Mouse (Mus musculus): Measurements from ENCODE around the gene 4932438A13Rik. TPM values are rescaled to one million over a fixed set of nuclear protein-coding genes. Genes with fewer than 3 reads are reported as not detected.

The 4932438A13Rik gene
- total and polyA plus RNA-seq, 2 experiments from 2014 or later, result 62.5 to 66.6 TPM

GRCm38 (mm10) chr3:37063406-37063805 lies 200.5 kb downstream of the 4932438A13Rik start, which contains the start of gene Adad1:
Gene Adad1 (plus strand): TSS chr3:37063527.
- ATAC-seq (no peak), DNase-seq (no peak)
- TF ChIP-seq CTCF (IDR thresholded peaks at IDR 0.05; ENCODE audit: low read depth), result no peak
- Histone ChIP-seq H3K27ac (ENCODE audit: low read depth, low read length) (no peak within 1 kb of the TSS), H3K9me3 (ENCODE audit: low read length) (peaks cover 11% of the 10 kb centered on the region; the same call in 1 of the 2 replicates), H3K4me3 (ENCODE audit: low read depth, low read length) (no peak within 1 kb of the TSS), H3K27me3 (ENCODE audit: insufficient read depth, low read length) (no peaks in the 10 kb centered on the region), H3K36me3 (ENCODE audit: insufficient read depth) (no peaks in the 10 kb centered on the region), H3K4me1 (ENCODE audit: insufficient read depth) (no peaks in the 10 kb centered on the region), H3K9ac (no peak within 1 kb of the TSS), H3K4me2 (ENCODE audit: low read depth) (0 out of 2 replicates have a peak within 1 kb of the TSS, but pooled peaks have one; percentile 14)
- WGBS, result 66% methylated on average over 39 of the region's 39 CpGs

- Histone ChIP-seq H3K9me3 (ENCODE audit: low read length) (no peaks in the 10 kb centered on the region), H3K4me1 (ENCODE audit: insufficient read depth) (no peaks in the 10 kb centered on the region), H3K9ac (no peak overlapping the region), H3K4me2 (ENCODE audit: low read depth) (no peak overlapping the region), H3K27ac (ENCODE audit: low read depth, low read length) (no peak overlapping the region), H3K4me3 (ENCODE audit: low read depth, low read length) (no peak overlapping the region), H3K36me3 (ENCODE audit: insufficient read depth) (no peaks in the 10 kb centered on the region), H3K27me3 (ENCODE audit: insufficient read depth, low read length) (no peaks in the 10 kb centered on the region)
- 0 out of 2 replicates have a peak, but pooled peaks have one; percentile 31 for TF ChIP-seq CTCF (IDR thresholded peaks at IDR 0.05; ENCODE audit: low read depth)
- ATAC-seq (no peak), DNase-seq (no peak)
Observed at GRCm38 (mm10) chr3:37073211-37073610, 210.3 kb downstream of the 4932438A13Rik start.

- no peaks in the 10 kb centered on the region for H3K4me1 ChIP-seq (ENCODE audit: insufficient read depth)
- no peak overlapping the region for H3K4me3 ChIP-seq (ENCODE audit: low read depth, low read length)
- DNase-seq (no peak), ATAC-seq (no peak)
- no peaks in the 10 kb centered on the region for H3K27me3 ChIP-seq (ENCODE audit: insufficient read depth, low read length)
- no peaks in the 10 kb centered on the region for H3K36me3 ChIP-seq (ENCODE audit: insufficient read depth)
- 81% methylated on average over 4 of the region's 4 CpGs for WGBS
- H3K4me2 ChIP-seq (ENCODE audit: low read depth), result no peak overlapping the region
- H3K9me3 ChIP-seq (ENCODE audit: low read length), result no peaks in the 10 kb centered on the region
- TF ChIP-seq CTCF (IDR thresholded peaks at IDR 0.05; ENCODE audit: low read depth), result no peak
- H3K27ac ChIP-seq (ENCODE audit: low read depth, low read length), result no peak overlapping the region
- H3K9ac ChIP-seq, result no peak overlapping the region
Observed at GRCm38 (mm10) chr3:37084860-37085259, 222.0 kb downstream of the 4932438A13Rik start.

- DNase-seq (peak; percentile 75), ATAC-seq (peak; percentile 84)
- no peaks in the 10 kb centered on the region for H3K27me3 ChIP-seq (ENCODE audit: insufficient read depth, low read length)
Observed at GRCm38 (mm10) chr3:37090721-37091120, 227.8 kb downstream of the 4932438A13Rik start.

More at GRCm38 (mm10) chr3:37090721-37091120, 227.8 kb downstream of the 4932438A13Rik start:
- no peak overlapping the region for H3K27ac ChIP-seq (ENCODE audit: low read depth, low read length)
- no peak for TF ChIP-seq CTCF (IDR thresholded peaks at IDR 0.05; ENCODE audit: low read depth)
- H3K9me3 ChIP-seq (ENCODE audit: low read length), result no peaks in the 10 kb centered on the region
- H3K36me3 ChIP-seq (ENCODE audit: insufficient read depth), result no peaks in the 10 kb centered on the region
- no peaks in the 10 kb centered on the region for H3K4me1 ChIP-seq (ENCODE audit: insufficient read depth)
- no peak overlapping the region for H3K4me3 ChIP-seq (ENCODE audit: low read depth, low read length)
- no peak overlapping the region for H3K9ac ChIP-seq
- H3K4me2 ChIP-seq (ENCODE audit: low read depth), result no peak overlapping the region

Other genes starting within 250 kb of the 4932438A13Rik start
- 15.1 and 15.5 TPM in 2 replicates for gene Bbs7, start 249.6 kb upstream of the 4932438A13Rik start, total RNA-seq (2014; rRNA removed)
- gene Bbs7, start 249.6 kb upstream of the 4932438A13Rik start, polyA plus RNA-seq (2015; fragmentation: Nextera tagmentation; extraction: Ambion mirVana), result 13.4 and 14.9 TPM in 2 replicates
- 9.7 and 12.3 TPM in 2 replicates for gene Trpc3, start 172.9 kb upstream of the 4932438A13Rik start, total RNA-seq (2014; rRNA removed)
- gene Trpc3, start 172.9 kb upstream of the 4932438A13Rik start, polyA plus RNA-seq (2015; fragmentation: Nextera tagmentation; extraction: Ambion mirVana), result 3.6 and 8.2 TPM in 2 replicates
- gene Adad1, start 200.4 kb downstream of the 4932438A13Rik start, total RNA-seq (2014; rRNA removed), result 0.10 TPM in 1 of 2 replicates, not detected in the other
- gene Adad1, start 200.4 kb downstream of the 4932438A13Rik start, polyA plus RNA-seq (2015; fragmentation: Nextera tagmentation; extraction: Ambion mirVana), result not detected in 2 replicates

Data from forebrain, postnatal 0 days (tissue).